Mouse (Mus musculus): ENCODE results near the gene H2-T23.

DNA sequence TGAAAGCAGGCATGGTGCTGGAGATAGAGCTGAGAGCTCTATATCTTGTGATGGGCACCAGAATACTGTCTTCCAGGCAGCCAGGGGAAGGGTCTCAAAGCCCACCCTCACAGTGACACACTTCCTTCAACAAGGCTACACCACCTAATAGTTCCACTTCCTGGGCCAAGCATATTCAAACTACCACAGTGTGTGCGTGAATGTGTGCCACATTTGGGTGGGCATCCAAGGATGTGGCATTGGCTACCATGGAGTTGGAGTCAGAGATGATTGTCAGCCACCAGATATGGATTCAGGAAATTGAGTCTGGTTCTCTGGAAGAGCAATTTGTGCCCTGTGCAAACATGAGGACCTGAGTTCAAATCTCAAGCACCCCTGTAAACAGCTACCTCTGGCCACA lies 11.3 kb downstream of the H2-T23 start:
- TF ChIP-seq CTCF (IDR thresholded peaks at IDR 0.05; ENCODE audit: low read depth, low read length), result no peak
- no peak for TF ChIP-seq POLR2A (IDR thresholded peaks at IDR 0.05; ENCODE audit: insufficient read depth, low read length)
- TF ChIP-seq EP300 (IDR thresholded peaks at IDR 0.05; ENCODE audit: insufficient read depth, low read depth, low read length), result no peak

Data from ES-Bruce4 (cell line).